8 mouse cellular contexts compared by ENCODE assay signal in the genomic region with DNA sequence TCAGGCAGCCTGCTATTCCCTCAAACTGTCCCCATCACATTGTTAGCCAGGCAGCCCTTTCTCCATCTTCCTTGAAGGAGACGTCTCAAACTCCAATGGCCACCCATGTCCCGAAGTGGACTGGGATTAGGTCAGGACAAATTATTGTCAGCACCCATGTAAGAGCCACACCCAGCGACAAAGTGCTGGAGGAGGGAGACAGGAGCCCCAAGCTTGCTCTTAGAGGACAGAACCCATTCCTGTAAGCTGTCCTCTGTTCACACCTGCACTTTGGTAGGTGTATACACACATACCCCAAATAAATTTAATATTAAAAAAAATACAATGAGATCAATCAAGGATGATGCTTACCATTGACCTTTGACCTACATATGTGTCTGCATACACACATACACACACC. TPM values are rescaled to one million over a fixed set of nuclear protein-coding genes. Genes with fewer than 3 reads are reported as not detected.
DNase-seq lines count a peak whose midpoint lies in the region; ATAC-seq and TF ChIP-seq lines count a peak whose summit lies in the region.

No protein-coding gene starts in this region.

- no peak for DNase-seq in lung, adult 2 months
- no peak for DNase-seq in lung, postnatal 36 days
- no peak for DNase-seq in limb, embryonic 11.5 days (ENCODE audit: low spot score)
- DNase-seq in adrenal gland, postnatal 14 days = no peak
- no peak for DNase-seq in kidney, postnatal 36 days
- DNase-seq in left cerebral cortex, postnatal 4 days = no peak

- H3K9ac ChIP-seq in limb, embryonic 11.5 days (ENCODE audit: low read length) = peak overlapping the region; percentile 30; the same call in 1 of the 2 replicates
- H3K9ac ChIP-seq in neural tube, embryonic 15.5 days (replicated peaks) = peak overlapping the region; percentile 49

- peak overlapping the region; percentile 47 for H3K4me2 ChIP-seq in limb, embryonic 11.5 days (ENCODE audit: low read depth, severe bottlenecking)
- H3K4me2 ChIP-seq in neural tube, embryonic 15.5 days = peak overlapping the region; percentile 57

- H3K9me3 ChIP-seq in limb, embryonic 11.5 days (ENCODE audit: control insufficient read depth, low read length) = no peaks in the 10 kb centered on the region; the same call in 1 of the 2 replicates
- H3K9me3 ChIP-seq in neural tube, embryonic 15.5 days (replicated peaks) = no peaks in the 10 kb centered on the region

- peak overlapping the region; percentile 63 for H3K4me3 ChIP-seq in lung, adult 2 months (replicated peaks; ENCODE audit: extremely low read depth, low read depth, low read length)
- H3K4me3 ChIP-seq in embryonic fibroblast, embryonic 13.5 days (ENCODE audit: insufficient read depth, low read length) = peak overlapping the region; percentile 32
- H3K4me3 ChIP-seq in limb, embryonic 11.5 days (ENCODE audit: low read depth, low read length) = peak overlapping the region; percentile 26
- H3K4me3 ChIP-seq in neural tube, embryonic 15.5 days (replicated peaks) = peak overlapping the region; percentile 53

- no peaks in the 10 kb centered on the region for H3K27me3 ChIP-seq in limb, embryonic 11.5 days (ENCODE audit: control insufficient read depth, insufficient read depth, low read length)
- H3K27me3 ChIP-seq in neural tube, embryonic 15.5 days (replicated peaks) = no peaks in the 10 kb centered on the region

- 52% methylated on average over 3 of the region's 3 CpGs for WGBS in lung, adult 2 months
- 31% methylated on average over 3 of the region's 3 CpGs for WGBS in limb, embryonic 11.5 days
- 31% methylated on average over 3 of the region's 3 CpGs for WGBS in neural tube, embryonic 15.5 days

- no peaks in the 10 kb centered on the region; the same call in 1 of the 2 replicates for H3K36me3 ChIP-seq in limb, embryonic 11.5 days (ENCODE audit: control insufficient read depth, insufficient read depth, low read length)
- H3K36me3 ChIP-seq in neural tube, embryonic 15.5 days = 0 out of 2 replicates have a peak, but pooled peaks cover 7% of the 10 kb centered on the region

- H3K4me1 ChIP-seq in lung, adult 2 months (ENCODE audit: control insufficient read depth, insufficient read depth, low read length) = no peaks in the 10 kb centered on the region
- peaks cover 7% of the 10 kb centered on the region; the same call in 1 of the 2 replicates for H3K4me1 ChIP-seq in embryonic fibroblast, embryonic 13.5 days (ENCODE audit: control insufficient read depth, insufficient read depth, low read length)
- H3K4me1 ChIP-seq in limb, embryonic 11.5 days (ENCODE audit: control insufficient read depth, insufficient read depth, low read length) = no peaks in the 10 kb centered on the region
- peaks cover 7% of the 10 kb centered on the region for H3K4me1 ChIP-seq in neural tube, embryonic 15.5 days

- ATAC-seq in limb, embryonic 11.5 days (ENCODE audit: insufficient number of reproducible peaks, low FRiP score, low TSS enrichment, low read depth) = peak; percentile 26; the same call in 1 of the 2 replicates
- peak; percentile 36 for ATAC-seq in neural tube, embryonic 15.5 days (ENCODE audit: low FRiP score)

- H3K27ac ChIP-seq in embryonic fibroblast, embryonic 13.5 days (ENCODE audit: insufficient read depth, low read length) = peak overlapping the region; percentile 39
- no peak overlapping the region for H3K27ac ChIP-seq in limb, embryonic 11.5 days (replicated peaks; ENCODE audit: low read depth, low read length)
- peak overlapping the region; percentile 84 for H3K27ac ChIP-seq in neural tube, embryonic 15.5 days (replicated peaks)

- no peak for TF ChIP-seq POLR2A in lung, adult 2 months (IDR thresholded peaks at IDR 0.05; ENCODE audit: borderline replicate concordance, extremely low read depth, low read depth, low read length)
- no peak for TF ChIP-seq POLR2A in embryonic fibroblast, embryonic 13.5 days (IDR thresholded peaks at IDR 0.05; ENCODE audit: low read depth, low read length)

- TF ChIP-seq CTCF in lung, adult 2 months (IDR thresholded peaks at IDR 0.05; ENCODE audit: insufficient read depth, low read length) = no peak
- TF ChIP-seq CTCF in embryonic fibroblast, embryonic 13.5 days (IDR thresholded peaks at IDR 0.05; ENCODE audit: borderline replicate concordance, insufficient read depth, low read length) = no peak

- intact Hi-C loops in left cerebral cortex, postnatal 4 days (cut with DNase I) = no loop called here

RNA-seq across cellular contexts. Expression of a gene that starts 0.5 kb away (rescaled TPM):
- polyA plus RNA-seq in lung, adult 2 months (2012; rRNA removed) = 9.0 and 10.6 TPM in 2 replicates
- 24.8 and 31.0 TPM in 2 replicates for polyA plus RNA-seq in embryonic fibroblast, embryonic 13.5 days (2011; ENCODE audit: insufficient read length, low read depth, missing spikeins)
- polyA plus RNA-seq in limb, embryonic 11.5 days (2014; fragmentation: Nextera tagmentation; extraction: Ambion mirVana) = 95.7 and 102 TPM in 2 replicates
- polyA plus RNA-seq in neural tube, embryonic 15.5 days (2015; fragmentation: Nextera tagmentation; extraction: Ambion mirVana) = 34.6 and 42.5 TPM in 2 replicates
- total RNA-seq in adrenal gland, postnatal 14 days (2021) = 16.7 and 17.5 TPM in 2 replicates
- 10 to 100 TPM; 35.0 to 36.7 TPM for total RNA-seq in left cerebral cortex, postnatal 4 days (2021)

RNA-seq across cellular contexts. Expression of a gene that starts 15.2 kb away (rescaled TPM):
- polyA plus RNA-seq in lung, adult 2 months (2012; rRNA removed) = 9.4 and 9.7 TPM in 2 replicates
- polyA plus RNA-seq in embryonic fibroblast, embryonic 13.5 days (2011; ENCODE audit: insufficient read length, low read depth, missing spikeins) = 0.25 TPM in 1 of 2 replicates, not detected in the other
- polyA plus RNA-seq in limb, embryonic 11.5 days (2014; fragmentation: Nextera tagmentation; extraction: Ambion mirVana) = 0.27 and 0.44 TPM in 2 replicates
- 0.14 and 2.0 TPM in 2 replicates for polyA plus RNA-seq in neural tube, embryonic 15.5 days (2015; fragmentation: Nextera tagmentation; extraction: Ambion mirVana)
- total RNA-seq in adrenal gland, postnatal 14 days (2021) = 1.9 and 6.8 TPM in 2 replicates
- under 1 TPM; 0.42 to 0.94 TPM for total RNA-seq in left cerebral cortex, postnatal 4 days (2021)

RNA-seq across cellular contexts. Expression of a gene that starts 56.8 kb away (rescaled TPM):
- 0.19 TPM in 1 of 2 replicates, not detected in the other for polyA plus RNA-seq in lung, adult 2 months (2012; rRNA removed)
- polyA plus RNA-seq in embryonic fibroblast, embryonic 13.5 days (2011; ENCODE audit: insufficient read length, low read depth, missing spikeins) = not detected in 2 replicates
- polyA plus RNA-seq in limb, embryonic 11.5 days (2014; fragmentation: Nextera tagmentation; extraction: Ambion mirVana) = not detected in 2 replicates
- polyA plus RNA-seq in neural tube, embryonic 15.5 days (2015; fragmentation: Nextera tagmentation; extraction: Ambion mirVana) = 0.28 and 0.88 TPM in 2 replicates
- total RNA-seq in adrenal gland, postnatal 14 days (2021) = not detected in 2 replicates
- total RNA-seq in left cerebral cortex, postnatal 4 days (2021) = not detected

RNA-seq across cellular contexts. Expression of a gene that starts 57.6 kb away (rescaled TPM):
- 137 and 139 TPM in 2 replicates for polyA plus RNA-seq in lung, adult 2 months (2012; rRNA removed)
- 26.7 and 29.9 TPM in 2 replicates for polyA plus RNA-seq in embryonic fibroblast, embryonic 13.5 days (2011; ENCODE audit: insufficient read length, low read depth, missing spikeins)
- 12.4 and 15.6 TPM in 2 replicates for polyA plus RNA-seq in limb, embryonic 11.5 days (2014; fragmentation: Nextera tagmentation; extraction: Ambion mirVana)
- polyA plus RNA-seq in neural tube, embryonic 15.5 days (2015; fragmentation: Nextera tagmentation; extraction: Ambion mirVana) = 56.2 and 64.9 TPM in 2 replicates
- 51.0 and 54.3 TPM in 2 replicates for total RNA-seq in adrenal gland, postnatal 14 days (2021)
- 100 to 1,000 TPM; 214 to 224 TPM for total RNA-seq in left cerebral cortex, postnatal 4 days (2021)
